ENCODE assay signal across 16 mouse cellular contexts in genomic region chr13:100754186-100754585, GRCm38 (mm10).
"Had no signal": no experiment of that assay in that cellular context is flagged by ENCODE, and none has a peak within 500 bp of the region (broad histone marks: within the 10 kb centered on the region; RNA-seq: fewer than 3 reads in every experiment).

No protein-coding gene starts in this region.

- DNase-seq: retina, postnatal 1 day; right cerebral cortex, adult 18-20 months; right cerebral cortex, postnatal 14 days; right cerebral cortex, postnatal 25 days; right cerebral cortex, postnatal 4 days; spleen, adult 18-20 months; thymus, adult 18-20 months; thymus, adult 2 months; thymus, postnatal 14 days; thymus, postnatal 25 days; thymus, postnatal 36 days; thymus, postnatal 4 days had no signal

- H3K4me3 ChIP-seq: neural tube, embryonic 13.5 days; neural tube, embryonic 15.5 days; stomach, embryonic 15.5 days had no signal

- H3K9me3 ChIP-seq: neural tube, embryonic 13.5 days; neural tube, embryonic 15.5 days; stomach, embryonic 15.5 days had no signal

- H3K27ac ChIP-seq: neural tube, embryonic 13.5 days; neural tube, embryonic 15.5 days; stomach, embryonic 15.5 days; stomach, postnatal 0 days had no signal

- H3K4me2 ChIP-seq: neural tube, embryonic 13.5 days; neural tube, embryonic 15.5 days; stomach, embryonic 15.5 days had no signal

- H3K27me3 ChIP-seq: neural tube, embryonic 13.5 days; neural tube, embryonic 15.5 days; stomach, embryonic 15.5 days had no signal

- H3K36me3 ChIP-seq: neural tube, embryonic 13.5 days; neural tube, embryonic 15.5 days; stomach, embryonic 15.5 days had no signal

- H3K4me1 ChIP-seq: neural tube, embryonic 13.5 days; neural tube, embryonic 15.5 days; stomach, embryonic 15.5 days had no signal

- H3K9ac ChIP-seq: neural tube, embryonic 13.5 days; neural tube, embryonic 15.5 days; stomach, embryonic 15.5 days had no signal
